Mouse (Mus musculus) MEL (cell line): ENCODE data around the gene Ddah1.

Experiments used
- CTCF ChIP-seq, 3 experiments: IDR thresholded peaks in 2 of 3; conservative IDR thresholded peaks in 1 of 3; 2 replicates each; pipeline ENCODE4 v1.5.1; 2011 to 2012; ENCODE audit warnings: low read length in 3 of 3, low read depth in 2 of 3, mild to moderate bottlenecking in 2 of 3, improper control_type of control experiment in 1 of 3, inconsistent platforms in 1 of 3, mixed read lengths in 1 of 3, moderate library complexity in 1 of 3; ENCODE audit not compliant: control insufficient read depth in 1 of 3, insufficient read depth in 1 of 3, poor library complexity in 1 of 3, severe bottlenecking in 1 of 3
- GABPA ChIP-seq: IDR thresholded peaks from 2 replicates; pipeline ENCODE4 v1.6.1; 2012; ENCODE audit warnings: low read depth, mild to moderate bottlenecking, inconsistent platforms, low read length, improper control_type of control experiment, moderate library complexity
- HCFC1 ChIP-seq: IDR thresholded peaks from 2 replicates; pipeline ENCODE4 v1.6.1; 2012; ENCODE audit warnings: low read depth, mild to moderate bottlenecking, inconsistent platforms, low read length, improper control_type of control experiment, moderate library complexity
- MAZ ChIP-seq: IDR thresholded peaks from 2 replicates; pipeline ENCODE4 v1.6.1; 2012; ENCODE audit warnings: low read depth, mild to moderate bottlenecking, inconsistent platforms, low read length, improper control_type of control experiment
- POLR2A ChIP-seq, 2 experiments: IDR thresholded peaks; 2 replicates each; pipeline ENCODE4 v1.6.1; 2011 to 2012; ENCODE audit warnings: low read length in 2 of 2, mild to moderate bottlenecking in 2 of 2, control low read depth in 1 of 2, improper control_type of control experiment in 1 of 2, low read depth in 1 of 2, moderate library complexity in 1 of 2; ENCODE audit not compliant: control insufficient read depth in 1 of 2, insufficient read depth in 1 of 2, poor library complexity in 1 of 2
- SIN3A ChIP-seq: IDR thresholded peaks from 2 replicates; pipeline ENCODE4 v1.6.1; 2012; ENCODE audit warnings: low read length, improper control_type of control experiment, inconsistent platforms
- TCF12 ChIP-seq: IDR thresholded peaks from 2 replicates; pipeline ENCODE4 v1.6.1; 2014; ENCODE audit warnings: low read depth, mild to moderate bottlenecking, inconsistent platforms, low read length, improper control_type of control experiment, moderate library complexity
- USF1 ChIP-seq: IDR thresholded peaks from 2 replicates; pipeline ENCODE4 v1.6.1; 2014; ENCODE audit warnings: low read depth, mild to moderate bottlenecking, inconsistent platforms, low read length, improper control_type of control experiment, moderate library complexity
- ZNF384 ChIP-seq: IDR thresholded peaks from 2 replicates; pipeline ENCODE4 v1.6.1; 2012; ENCODE audit warnings: low read depth, mild to moderate bottlenecking, inconsistent platforms, low read length, improper control_type of control experiment

DNA sequence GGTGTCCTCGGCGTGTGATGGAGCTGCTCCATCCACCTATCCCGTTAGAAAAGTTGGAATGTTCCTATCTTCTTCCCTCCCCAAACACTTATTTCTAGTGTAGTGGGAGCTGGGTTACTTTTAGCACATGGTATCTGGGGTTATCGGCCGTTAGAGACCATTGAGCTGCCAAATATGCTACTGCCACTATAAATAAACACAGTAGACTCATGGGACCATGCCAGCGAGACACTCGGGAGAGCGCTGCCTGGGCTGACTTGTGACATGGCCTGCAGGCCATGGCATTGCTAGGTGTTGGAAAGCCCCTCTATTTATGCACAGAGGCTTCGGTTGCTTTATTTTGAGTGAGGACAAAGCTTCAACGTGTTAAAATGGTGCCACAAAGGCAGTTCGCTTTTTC is 139.3 kb downstream of the Ddah1 start:
- TF ChIP-seq ZNF384 (no peak), POLR2A (IDR thresholded peaks at IDR 0.05; ENCODE audit: control insufficient read depth in 1 of 2, insufficient read depth in 1 of 2, low read depth in 1 of 2, low read length in 2 of 2, poor library complexity in 1 of 2) (no peak), TCF12 (no peak), CTCF (IDR thresholded peaks at IDR 0.05 in 2 of 3, conservative IDR thresholded peaks at IDR 0.05 in 1 of 3; ENCODE audit: control insufficient read depth in 1 of 3, insufficient read depth in 1 of 3, low read depth in 2 of 3, low read length in 3 of 3, poor library complexity in 1 of 3, severe bottlenecking in 1 of 3) (no peak), GABPA (no peak), MAZ (no peak), SIN3A (no peak), HCFC1 (no peak), USF1 (no peak)
